Mouse (Mus musculus) heart, postnatal 36 days (tissue): ENCODE measurements around the gene Nfix. TPM values are rescaled to one million over a fixed set of nuclear protein-coding genes. Genes with fewer than 3 reads are reported as not detected.

ENCODE experiments used
- DNase-seq, 2 experiments: peaks; one replicate each; pipeline ENCODE4 v3.0.0; 2021 to 2022
- intact Hi-C: fragments of 180-260 bp; cut with DNase I; formaldehyde crosslinking; loops from one replicate; pipeline ENCODE4 v1.15.1; 2025
- total RNA-seq, 2 experiments: library from RNA; stranded (reverse); gene quantifications; 2 replicates each; pipeline ENCODE4 v1.2.3; 2021

Nfix gene
- total RNA-seq, 2 experiments from 2014 or later: 279 to 296 TPM

DNA sequence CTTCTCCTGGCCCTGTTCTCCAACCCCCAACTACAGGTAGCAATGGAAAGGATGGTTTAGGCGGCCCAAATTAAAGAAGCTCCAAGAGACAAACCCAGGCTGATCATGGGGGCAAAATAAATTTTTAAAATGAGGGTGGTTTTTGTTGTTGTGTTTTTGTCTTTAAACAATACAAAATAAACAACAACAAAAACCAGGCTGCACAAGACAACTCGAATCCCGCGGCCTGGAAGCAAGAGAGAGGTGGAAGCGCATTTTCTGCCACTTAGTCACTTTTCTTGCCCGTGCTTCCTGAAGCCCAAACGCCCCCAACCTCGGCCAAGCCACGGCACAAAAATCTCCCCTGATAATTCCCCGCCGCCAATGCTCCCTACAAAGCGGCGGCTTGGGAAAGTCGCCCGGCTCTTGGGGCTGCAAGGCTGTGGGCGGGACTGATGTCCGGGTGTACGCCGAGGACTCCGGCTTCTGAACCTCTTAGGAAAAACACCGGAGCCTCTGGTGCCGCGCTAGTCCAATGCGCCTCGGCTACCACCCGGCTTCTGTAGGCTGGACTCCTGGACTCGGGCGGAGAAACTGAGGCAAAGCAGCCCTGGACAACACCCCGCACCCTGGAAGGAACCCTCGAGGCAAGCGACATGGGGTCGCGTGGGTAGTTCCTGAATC is 16.1 kb downstream of the Nfix start:
- intact Hi-C loops: no loop called here
- peak; percentile 66 to 67 for DNase-seq

DNA sequence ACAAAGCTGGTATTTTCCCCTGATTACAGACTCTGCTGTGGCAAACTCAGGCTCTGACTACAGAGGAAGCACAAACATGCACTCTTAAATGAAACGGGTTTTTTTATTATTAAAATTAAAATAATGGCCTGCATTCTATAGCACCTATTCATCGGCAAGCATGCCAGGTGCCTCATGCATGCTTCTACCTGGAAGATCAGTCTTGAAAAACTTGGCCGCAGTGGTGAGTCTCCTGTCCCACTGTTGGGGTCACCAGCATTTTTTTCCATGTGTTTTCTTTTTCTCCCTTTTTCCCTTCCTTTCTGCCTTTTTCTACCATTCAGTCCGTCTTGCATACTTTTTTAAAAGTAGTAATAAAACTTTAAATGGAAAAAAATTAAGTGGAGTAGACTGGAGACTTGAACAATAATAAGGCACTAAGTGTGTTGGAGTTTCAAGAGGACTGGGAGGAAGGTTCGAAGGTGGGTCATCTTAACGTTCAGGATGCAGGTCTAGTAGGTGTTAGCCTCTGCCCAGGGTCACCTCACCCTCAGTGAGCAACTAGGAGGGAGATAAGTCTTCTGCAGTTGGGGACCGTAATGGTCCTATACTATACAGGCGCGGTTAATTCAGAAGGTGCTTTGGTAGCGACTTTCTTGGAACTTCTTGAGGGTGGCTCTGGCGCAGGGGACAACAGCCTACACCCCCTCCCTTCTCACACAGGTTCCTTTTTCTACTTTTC is 16.8 kb downstream of the Nfix start:
- intact Hi-C loops: no loop called here
- no peak for DNase-seq

DNA sequence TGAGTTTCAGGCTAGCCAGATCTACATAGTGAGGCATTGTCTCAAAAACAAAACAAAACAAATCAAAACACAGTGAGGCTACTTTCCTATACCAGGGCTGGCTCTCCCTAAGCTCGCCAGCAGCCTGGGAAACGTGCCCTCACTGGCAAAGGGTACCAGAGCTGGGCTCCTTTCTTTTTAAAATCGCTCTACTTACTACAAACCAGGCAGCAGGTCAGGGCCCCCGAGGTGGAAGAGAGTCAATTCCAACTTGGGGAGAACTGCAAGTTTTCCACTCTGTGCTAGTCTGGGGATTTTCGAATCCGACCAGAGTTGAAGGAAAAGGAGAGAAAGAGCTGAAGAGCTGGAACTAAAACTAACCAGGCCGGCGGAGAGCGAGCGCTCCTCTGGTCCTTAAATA is 17.5 kb downstream of the Nfix start:
- intact Hi-C loops: no loop called here
- no peak for DNase-seq

DNA sequence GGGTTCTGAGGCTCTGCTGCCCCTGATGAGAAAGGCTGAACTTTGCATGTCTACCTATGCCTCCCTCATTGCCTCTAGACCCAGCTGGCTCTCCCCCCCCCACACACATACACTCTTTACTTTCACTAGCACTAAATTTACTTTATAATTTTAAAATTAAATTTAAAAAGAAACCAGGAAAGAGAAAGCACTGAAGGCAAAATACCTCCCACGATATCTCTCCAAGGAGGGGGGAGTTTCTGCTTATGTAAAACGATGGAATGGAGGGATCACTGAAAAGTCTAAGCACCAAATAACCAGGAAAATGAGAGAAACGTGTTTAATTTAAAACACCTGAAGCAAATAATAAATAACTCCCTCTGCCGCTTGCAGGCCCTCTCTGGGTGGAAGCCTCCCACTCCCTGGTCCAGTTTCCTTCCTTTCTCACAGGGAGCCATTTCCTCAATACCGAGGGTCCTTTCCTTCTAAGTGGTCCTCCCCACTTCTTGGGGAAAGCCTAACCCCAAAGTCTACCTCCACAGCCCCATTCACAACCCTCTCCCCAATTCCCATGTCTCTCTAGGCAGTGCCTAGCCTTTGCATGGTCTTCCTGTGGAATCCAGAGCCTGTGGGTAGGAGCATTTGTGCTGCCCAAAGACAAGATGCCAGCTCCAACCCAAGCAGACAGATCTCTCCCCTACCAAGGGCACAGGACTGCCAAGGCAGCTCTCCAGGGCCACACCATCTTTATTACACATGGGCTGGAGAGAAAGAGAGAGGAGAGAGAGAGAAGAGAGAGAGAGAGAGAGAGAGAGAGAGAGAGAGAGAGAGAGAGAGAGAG is 18.2 kb downstream of the Nfix start:
- intact Hi-C loops: no loop called here
- no peak for DNase-seq

DNA sequence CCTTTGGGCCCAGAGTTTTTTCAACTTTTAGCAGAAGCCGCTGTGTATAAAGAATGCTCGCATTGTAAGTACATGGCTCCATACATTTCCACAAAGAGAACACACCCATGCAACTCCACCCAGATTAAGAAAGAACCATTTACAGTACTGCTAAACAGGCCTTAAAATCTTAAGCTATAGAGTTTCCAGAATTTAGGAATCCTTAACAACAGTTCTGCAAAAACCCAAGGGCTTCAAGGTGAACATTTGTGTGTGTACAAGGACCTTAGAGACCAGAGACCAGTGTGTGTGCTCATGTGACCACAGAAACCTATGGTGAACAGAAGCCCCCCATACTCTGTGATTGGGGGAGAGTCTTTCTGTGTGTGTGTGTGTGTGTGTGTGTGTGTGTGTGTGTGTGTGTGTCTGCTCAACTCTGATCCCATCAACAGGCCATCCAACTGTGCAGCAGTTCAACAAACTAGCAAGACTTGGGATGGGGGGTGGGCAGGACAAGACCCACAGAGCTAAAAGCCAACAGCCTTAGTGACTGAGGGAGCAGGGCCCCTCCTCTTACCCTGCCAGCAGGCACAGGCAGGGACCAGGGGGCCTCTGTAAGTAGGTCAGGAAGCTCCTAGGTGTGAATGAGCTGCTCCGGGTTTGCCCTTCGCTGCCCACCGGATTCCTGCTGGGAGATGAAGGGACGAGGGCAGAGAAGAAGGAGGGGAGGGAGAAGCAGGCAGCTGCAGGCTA is 19.0 kb downstream of the Nfix start:
- intact Hi-C loops: no loop called here
- DNase-seq: no peak

DNA sequence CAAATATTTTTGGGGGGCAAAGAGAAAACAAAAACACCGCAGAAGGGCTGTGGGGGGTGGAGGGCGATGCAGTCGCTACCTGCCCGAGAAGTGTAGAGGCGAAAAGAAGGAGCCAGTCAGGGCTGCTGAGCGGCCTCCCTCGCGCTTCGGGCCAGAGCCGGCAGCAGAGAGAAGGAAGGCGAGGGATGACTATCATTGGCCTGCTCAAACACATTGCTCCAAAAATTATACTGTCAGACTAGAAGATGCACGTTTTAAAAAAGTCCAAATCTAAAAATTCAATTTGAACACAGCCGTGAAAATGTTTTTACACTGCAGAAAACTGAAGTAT is 20.0 kb downstream of the Nfix start:
- intact Hi-C loops: no loop called here
- DNase-seq: no peak

DNA sequence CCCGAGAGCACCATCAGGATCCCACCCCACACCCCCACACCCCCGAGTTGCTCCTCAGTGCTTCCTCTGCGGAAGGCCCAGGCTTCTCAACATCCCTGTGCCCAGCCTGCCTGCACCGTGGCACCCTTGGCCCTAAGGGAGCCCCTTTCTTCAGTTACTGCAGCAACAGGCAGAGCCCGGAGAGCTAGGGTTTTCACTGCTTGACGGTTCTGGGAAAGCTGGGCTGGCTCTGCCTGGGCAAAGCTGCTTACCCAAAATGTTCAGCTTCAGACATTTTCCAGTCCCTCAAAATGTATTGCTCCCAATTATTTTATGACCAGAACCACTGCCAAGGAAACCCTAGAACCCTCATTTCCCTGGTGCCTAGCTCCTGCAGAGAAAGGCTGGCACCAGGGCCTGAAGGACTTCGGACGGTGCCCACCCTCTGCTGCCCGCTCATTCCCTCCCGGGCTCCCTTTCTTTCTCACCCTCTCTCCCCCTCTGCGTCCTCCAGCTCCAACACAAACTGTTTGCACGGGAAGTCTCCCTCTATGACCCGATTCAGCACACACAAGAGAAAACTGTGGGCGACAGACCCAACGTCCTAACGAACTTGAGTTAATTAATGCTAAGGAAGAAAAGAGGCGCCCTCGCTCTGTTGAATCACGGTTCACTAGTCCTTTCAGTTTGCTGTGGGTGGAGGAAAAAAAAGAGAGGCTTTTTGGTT is 20.5 kb downstream of the Nfix start:
- intact Hi-C loops: loop anchor here (2.0 kb wide), 1 partner anchor 17 kb away; no protein-coding TSS in a partner anchor

DNA sequence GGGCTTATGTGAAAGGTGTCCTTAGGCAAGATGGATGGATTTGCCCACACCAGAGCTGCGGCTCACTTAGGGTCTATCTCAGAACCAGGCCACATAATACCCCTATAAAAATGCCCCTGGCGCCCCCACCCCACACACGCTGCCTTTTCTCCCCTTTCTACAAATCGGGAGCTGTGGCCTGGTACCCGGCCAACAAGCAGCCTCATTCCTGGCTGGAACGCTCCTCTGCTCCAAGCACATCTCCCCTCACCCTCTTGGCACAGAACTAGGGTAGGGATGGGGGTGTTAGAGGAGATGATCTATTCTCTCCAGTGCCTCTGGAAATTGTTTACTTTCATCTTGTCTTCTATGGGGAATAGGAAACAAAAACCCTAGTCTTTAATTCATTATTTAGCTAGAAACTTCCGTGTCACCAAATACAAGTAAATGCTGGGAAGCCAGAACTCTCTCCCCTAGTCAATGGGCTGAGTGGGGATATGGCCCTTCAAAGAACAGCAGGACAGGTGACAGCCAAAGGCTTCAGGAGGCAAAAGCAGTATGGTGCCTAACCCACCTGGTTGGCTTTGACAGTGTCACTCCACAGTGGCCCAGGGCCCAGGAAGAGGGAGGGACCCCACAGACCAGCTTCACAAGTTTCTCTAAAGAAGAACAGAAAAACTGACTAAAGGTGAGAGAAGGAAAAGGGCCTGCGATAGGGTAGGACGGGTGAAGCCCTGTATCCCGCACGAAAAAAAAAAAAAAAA is 21.3 kb downstream of the Nfix start:
- DNase-seq: no peak
- intact Hi-C loops: loop anchor here (2.0 kb wide), 1 partner anchor 18 kb away; no protein-coding TSS in a partner anchor

More for the DNA sequence above, 20.5 kb downstream of the Nfix start:
- DNase-seq: no peak

DNA sequence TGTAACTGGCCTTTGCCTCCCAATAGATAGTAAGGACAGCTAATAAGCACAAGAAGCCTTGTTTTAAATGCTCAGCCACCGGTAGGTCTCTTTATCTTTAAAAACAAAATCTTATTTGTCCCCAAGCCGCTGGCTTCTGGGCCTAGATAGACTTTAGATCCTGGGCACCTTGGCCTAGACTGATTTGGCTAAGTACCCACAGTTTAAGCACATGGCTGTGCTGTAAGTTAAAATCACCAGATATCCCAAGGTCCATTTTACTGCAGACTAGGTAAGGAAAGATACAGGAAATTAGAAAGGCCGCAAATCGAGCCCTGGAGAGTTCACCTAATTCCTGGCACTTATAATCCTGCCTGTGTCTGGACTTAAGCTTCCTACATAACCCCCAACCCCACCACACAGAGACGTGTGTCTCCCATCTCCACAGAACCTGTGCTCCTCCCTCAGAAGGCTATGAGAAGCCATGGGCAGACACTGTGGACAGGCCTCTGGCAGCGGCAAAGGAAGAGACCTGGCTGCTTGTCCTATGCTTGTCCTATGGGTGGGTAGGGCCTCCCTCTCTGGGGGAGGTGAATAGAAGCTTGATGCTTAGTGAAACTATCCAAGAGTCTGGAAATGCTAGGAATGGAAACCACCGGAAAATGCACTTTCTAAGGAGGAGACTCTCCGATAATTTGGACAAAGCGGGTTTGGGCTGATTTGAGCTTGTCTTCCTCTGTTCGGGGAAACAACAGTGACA is 22.1 kb downstream of the Nfix start:
- DNase-seq: no peak
- intact Hi-C loops: loop anchor here (2.0 kb wide), 1 partner anchor 19 kb away; no protein-coding TSS in a partner anchor

DNA sequence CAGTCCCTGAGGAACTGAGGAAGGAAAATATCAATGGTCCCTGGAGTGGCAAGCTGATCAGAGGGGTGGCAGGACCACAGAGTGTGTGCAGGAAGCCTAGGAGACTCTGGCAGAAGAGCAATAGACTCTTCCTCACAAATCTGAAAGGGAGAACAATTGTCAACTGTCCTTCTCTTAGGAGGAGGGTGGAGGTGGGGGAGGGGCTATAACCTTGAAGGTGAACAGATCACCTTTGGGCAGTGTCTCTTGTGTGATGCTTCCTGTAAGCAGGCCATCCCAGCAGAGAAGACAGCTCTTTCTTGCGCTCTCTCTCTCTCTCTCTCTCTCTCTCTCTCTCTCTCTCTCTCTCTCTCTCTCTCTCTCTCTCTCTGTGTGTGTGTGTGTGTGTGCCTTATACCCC is 23.6 kb downstream of the Nfix start:
- DNase-seq: no peak
- intact Hi-C loops: no loop called here

DNA sequence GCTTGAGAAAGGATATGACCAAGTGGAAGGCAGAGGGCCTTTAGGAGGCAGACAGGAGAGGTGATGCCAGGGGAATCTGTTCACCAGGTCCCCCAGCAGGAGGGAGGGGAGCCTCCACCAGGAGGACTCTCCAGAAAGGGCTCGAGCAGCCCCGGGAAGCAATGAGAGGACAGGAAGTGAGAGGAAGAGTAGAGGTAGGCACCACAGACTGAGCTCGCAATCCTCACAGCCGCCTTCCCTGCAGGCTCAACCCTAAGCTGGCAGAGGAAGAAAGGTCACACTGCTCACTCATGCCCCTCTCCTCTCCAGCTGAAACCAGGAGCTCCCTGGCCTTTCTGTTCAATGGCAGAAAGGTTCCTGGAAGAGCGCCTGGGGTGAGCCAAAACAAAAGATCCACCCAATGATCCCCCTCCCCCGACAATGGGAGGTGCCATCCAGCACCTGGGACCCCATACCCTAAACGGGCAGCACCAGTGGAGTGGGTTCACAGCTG is 24.5 kb downstream of the Nfix start:
- DNase-seq: no peak
- intact Hi-C loops: loop anchor here (2.0 kb wide), 1 partner anchor 13 kb away; no protein-coding TSS in a partner anchor

DNA sequence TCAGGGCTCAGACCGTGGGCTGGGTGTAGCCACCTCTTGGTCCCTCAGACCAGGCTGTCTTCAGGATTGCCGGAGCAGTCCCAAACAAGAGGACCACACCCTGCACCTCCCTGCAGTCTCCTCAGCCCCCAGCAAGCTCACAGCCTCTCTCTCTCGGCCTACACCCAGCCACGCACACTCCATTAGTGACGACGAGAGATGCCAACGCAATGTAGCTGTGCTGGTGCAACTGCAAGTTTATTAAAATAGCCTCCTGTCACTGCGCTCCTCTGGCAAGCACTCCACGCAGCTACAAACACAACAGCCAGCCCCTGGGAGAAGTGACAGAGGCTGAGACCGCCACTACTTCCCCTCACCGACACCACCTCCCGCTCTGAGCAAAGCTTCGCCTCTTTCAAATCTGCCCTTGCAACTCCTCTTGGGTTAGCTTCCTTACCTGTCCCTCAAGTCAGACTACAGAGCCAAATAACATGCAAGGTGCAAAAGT is 25.0 kb downstream of the Nfix start:
- intact Hi-C loops: loop anchor here (2.0 kb wide), 1 partner anchor 14 kb away; no protein-coding TSS in a partner anchor
- peak in 1 of 2 experiments; percentile 68 for DNase-seq

DNA sequence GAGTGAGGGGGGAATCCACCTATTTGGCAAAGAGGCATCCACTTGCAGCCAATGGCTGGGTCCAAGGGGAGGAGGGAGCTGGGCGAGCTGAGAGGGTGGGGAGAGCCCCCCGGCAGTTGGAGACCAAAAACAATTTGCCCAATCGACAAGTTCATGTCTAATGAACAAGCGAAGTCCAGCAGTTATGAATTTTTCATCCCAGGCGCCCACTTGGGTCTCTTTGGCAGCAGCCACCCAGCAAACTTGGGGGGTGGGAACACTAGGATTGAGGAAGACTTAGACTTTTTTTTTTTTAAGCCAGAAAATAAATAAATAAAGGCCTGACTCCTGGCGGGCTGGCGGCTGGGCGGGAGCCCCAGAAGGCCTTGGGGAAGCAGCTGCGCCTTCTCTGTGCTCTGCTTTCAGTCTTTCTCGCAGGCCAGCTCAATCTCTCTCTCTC is 25.7 kb downstream of the Nfix start:
- intact Hi-C loops: loop anchor here (2.0 kb wide), 1 partner anchor 14 kb away; no protein-coding TSS in a partner anchor
- peak; percentile 60 to 75 for DNase-seq

DNA sequence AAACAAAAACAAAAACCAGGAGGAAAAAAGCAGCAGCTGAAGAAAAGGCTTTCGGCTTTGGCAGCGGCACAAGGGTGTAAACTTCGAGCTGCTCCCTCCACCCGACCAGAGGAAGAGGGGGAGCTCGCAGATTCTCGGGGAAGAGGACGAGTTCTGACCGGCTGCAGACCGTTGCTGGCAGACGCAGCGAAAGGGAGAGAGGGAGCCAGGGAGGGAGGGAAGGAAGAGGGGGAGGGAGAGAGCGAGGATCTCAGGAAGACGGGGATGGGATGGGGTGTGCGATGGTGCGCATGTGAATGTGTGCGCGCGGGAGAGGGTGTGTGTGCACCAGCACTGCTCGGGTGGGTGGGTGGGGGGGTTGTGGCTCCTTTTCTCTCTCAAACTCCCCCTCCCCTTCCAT is 26.3 kb downstream of the Nfix start:
- peak; percentile 72 to 78 for DNase-seq
- intact Hi-C loops: loop anchor here (2.0 kb wide), 1 partner anchor 15 kb away; no protein-coding TSS in a partner anchor

DNA sequence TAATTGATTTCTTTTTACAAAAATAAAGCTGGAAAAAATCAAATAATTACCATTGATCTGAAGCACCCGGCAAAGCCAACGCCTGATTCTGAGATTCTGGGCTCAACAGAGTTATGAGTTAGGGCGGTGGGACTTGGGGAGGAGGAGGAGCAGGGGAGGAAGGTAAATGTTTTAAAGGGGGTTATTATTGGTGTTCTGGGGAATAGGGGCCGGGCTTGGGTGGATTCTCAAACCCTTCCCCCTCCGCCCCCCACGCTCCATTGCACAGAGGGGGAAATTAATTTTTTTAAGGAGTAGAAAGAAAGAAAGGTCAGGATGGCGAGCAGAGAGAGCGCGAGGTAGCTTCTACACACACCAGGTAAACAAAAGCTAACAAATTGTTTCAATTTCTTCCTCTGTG is 26.8 kb downstream of the Nfix start:
- DNase-seq: no peak
- intact Hi-C loops: no loop called here

DNA sequence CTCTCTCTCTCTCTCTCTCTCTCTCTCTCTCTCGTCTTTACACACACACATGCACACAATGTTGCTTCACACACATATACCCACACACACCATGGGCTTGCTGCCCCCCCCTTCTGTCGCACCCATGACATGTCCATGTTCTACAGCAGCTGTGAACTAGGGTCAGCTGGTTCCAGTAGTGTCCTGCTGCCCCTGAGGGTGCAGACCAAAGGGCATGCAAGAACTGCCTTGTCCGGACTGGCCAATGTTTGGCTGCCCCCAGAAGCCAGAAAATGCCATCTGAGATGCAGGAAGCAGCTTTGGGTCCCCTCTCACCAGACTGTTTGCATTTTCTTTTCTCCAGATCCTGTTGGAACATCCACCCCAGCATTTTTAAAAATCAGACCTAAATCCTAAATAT is 27.5 kb downstream of the Nfix start:
- DNase-seq: no peak
- intact Hi-C loops: no loop called here

DNA sequence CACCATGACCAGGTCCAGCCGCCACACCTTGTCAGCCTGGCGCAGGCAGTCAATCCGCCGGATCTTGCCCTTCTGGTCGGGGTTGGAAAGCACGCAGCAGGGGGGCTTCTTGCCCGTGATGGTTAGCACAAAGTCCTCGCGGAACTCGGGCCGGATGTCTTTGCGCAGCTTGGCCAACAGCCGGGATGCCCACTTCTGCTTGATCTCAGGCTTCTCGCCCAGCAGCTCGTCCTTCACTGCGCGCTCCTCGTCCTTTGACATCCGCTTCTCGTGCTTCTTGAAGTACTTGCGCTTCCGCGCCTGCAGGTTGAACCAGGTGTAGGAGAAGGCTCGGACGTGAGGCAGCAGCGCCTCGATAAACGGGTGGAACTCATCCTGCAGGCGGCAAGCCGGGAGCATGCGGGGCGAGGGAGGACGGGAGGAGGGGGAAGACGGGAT is 28.2 kb downstream of the Nfix start:
- intact Hi-C loops: no loop called here
- no peak for DNase-seq
